14 mouse cellular contexts compared by ENCODE assay signal in genomic region chr5:111225306-111225705, GRCm38 (mm10).
A peak's percentile ranks its signal among the peaks of the same experiment; 100 is the strongest.
DNase-seq lines count a peak whose midpoint lies in the region; ATAC-seq and TF ChIP-seq lines count a peak whose summit lies in the region.
"Had no signal": no experiment of that assay in that cellular context is flagged by ENCODE, and none has a peak within 500 bp of the region (broad histone marks: within the 10 kb centered on the region; RNA-seq: fewer than 3 reads in every experiment).

No protein-coding gene starts in this region.

- H3K4me2 ChIP-seq in heart, embryonic 12.5 days, result no peak overlapping the region
- H3K4me2 ChIP-seq in midbrain, embryonic 13.5 days (replicated peaks), result no peak overlapping the region
- H3K4me2 ChIP-seq in midbrain, postnatal 0 days (ENCODE audit: low read depth, low read length, poor library complexity, severe bottlenecking), result no peak overlapping the region
- H3K4me2 ChIP-seq in hindbrain, embryonic 14.5 days (replicated peaks), result no peak overlapping the region
- H3K4me2 ChIP-seq in neural tube, embryonic 15.5 days, result no peak overlapping the region
- H3K4me2 ChIP-seq: lung, embryonic 14.5 days had no signal

- no peak for TF ChIP-seq CTCF in midbrain, postnatal 0 days (IDR thresholded peaks at IDR 0.05)

- H3K27ac ChIP-seq in heart, embryonic 12.5 days (ENCODE audit: poor library complexity, severe bottlenecking), result peak overlapping the region; percentile 33; the same call in 1 of the 2 replicates
- 0 out of 2 replicates have a peak overlapping the region, but pooled peaks have one; percentile 15 for H3K27ac ChIP-seq in midbrain, embryonic 13.5 days
- no peak overlapping the region for H3K27ac ChIP-seq in midbrain, postnatal 0 days (ENCODE audit: low read depth, low read length)
- H3K27ac ChIP-seq in hindbrain, embryonic 14.5 days, result peak overlapping the region; percentile 65
- peak overlapping the region; percentile 43 for H3K27ac ChIP-seq in neural tube, embryonic 15.5 days (replicated peaks)

- peaks cover 72% of the 10 kb centered on the region for H3K4me1 ChIP-seq in heart, embryonic 12.5 days (replicated peaks)
- peaks cover 79% of the 10 kb centered on the region for H3K4me1 ChIP-seq in midbrain, embryonic 13.5 days (replicated peaks)
- peaks cover 18% of the 10 kb centered on the region; the same call in 1 of the 2 replicates for H3K4me1 ChIP-seq in midbrain, postnatal 0 days (ENCODE audit: insufficient read depth, low read length)
- peaks cover 54% of the 10 kb centered on the region for H3K4me1 ChIP-seq in hindbrain, embryonic 14.5 days (replicated peaks; ENCODE audit: control insufficient read depth, insufficient read depth, low read length)
- H3K4me1 ChIP-seq in neural tube, embryonic 15.5 days, result peaks cover 73% of the 10 kb centered on the region

- WGBS in heart, embryonic 12.5 days, result 60% methylated on average over 11 of the region's 11 CpGs
- 86% methylated on average over 11 of the region's 11 CpGs for WGBS in midbrain, embryonic 13.5 days
- 82% methylated on average over 11 of the region's 11 CpGs for WGBS in midbrain, postnatal 0 days
- WGBS in hindbrain, embryonic 14.5 days, result 56% methylated on average over 11 of the region's 11 CpGs
- WGBS in neural tube, embryonic 15.5 days, result 41% methylated on average over 11 of the region's 11 CpGs

- intact Hi-C loops in heart, postnatal 14 days (cut with DNase I), result no loop called here

- no peaks in the 10 kb centered on the region for H3K27me3 ChIP-seq in heart, embryonic 12.5 days (replicated peaks)
- H3K27me3 ChIP-seq in midbrain, embryonic 13.5 days, result peaks cover 18% of the 10 kb centered on the region
- H3K27me3 ChIP-seq in midbrain, postnatal 0 days (ENCODE audit: insufficient read depth, low read length), result no peaks in the 10 kb centered on the region
- no peaks in the 10 kb centered on the region for H3K27me3 ChIP-seq in hindbrain, embryonic 14.5 days (ENCODE audit: control insufficient read depth, insufficient read depth, low read length)
- H3K27me3 ChIP-seq in neural tube, embryonic 15.5 days (replicated peaks), result no peaks in the 10 kb centered on the region

- no peaks in the 10 kb centered on the region for H3K9me3 ChIP-seq in heart, embryonic 12.5 days (replicated peaks)
- H3K9me3 ChIP-seq in midbrain, embryonic 13.5 days, result no peaks in the 10 kb centered on the region
- no peaks in the 10 kb centered on the region for H3K9me3 ChIP-seq in midbrain, postnatal 0 days (ENCODE audit: low read length)
- H3K9me3 ChIP-seq in hindbrain, embryonic 14.5 days (ENCODE audit: control insufficient read depth, low read length), result no peaks in the 10 kb centered on the region
- H3K9me3 ChIP-seq in neural tube, embryonic 15.5 days (replicated peaks), result no peaks in the 10 kb centered on the region

- H3K9ac ChIP-seq in heart, embryonic 12.5 days, result no peak overlapping the region
- 0 out of 2 replicates have a peak overlapping the region, but pooled peaks have one; percentile 7 for H3K9ac ChIP-seq in midbrain, embryonic 13.5 days (replicated peaks)
- H3K9ac ChIP-seq in midbrain, postnatal 0 days (replicated peaks; ENCODE audit: low read length, poor library complexity, severe bottlenecking), result no peak overlapping the region
- peak overlapping the region; percentile 20; the same call in 1 of the 2 replicates for H3K9ac ChIP-seq in hindbrain, embryonic 14.5 days
- H3K9ac ChIP-seq in neural tube, embryonic 15.5 days (replicated peaks), result no peak overlapping the region
- H3K9ac ChIP-seq: lung, embryonic 14.5 days had no signal

- no peak for DNase-seq in heart, postnatal 14 days
- no peak for DNase-seq in midbrain, postnatal 0 days (ENCODE audit: low spot score)
- no peak for DNase-seq in hindbrain, embryonic 14.5 days (ENCODE audit: low spot score)
- DNase-seq in embryo, embryonic 9.5 days (ENCODE audit: extremely low spot score), result no peak
- DNase-seq: adrenal gland, adult 2 months; cerebellum, adult 18-20 months; kidney, adult 8-10 months; liver; lung, embryonic 14.5 days; spleen, adult 18-20 months; thymus, postnatal 36 days had no signal

- peaks cover 24% of the 10 kb centered on the region for H3K36me3 ChIP-seq in heart, embryonic 12.5 days
- H3K36me3 ChIP-seq in midbrain, embryonic 13.5 days, result peaks cover 39% of the 10 kb centered on the region
- H3K36me3 ChIP-seq in midbrain, postnatal 0 days (ENCODE audit: insufficient read depth, low read length), result peaks cover 35% of the 10 kb centered on the region
- H3K36me3 ChIP-seq in hindbrain, embryonic 14.5 days (replicated peaks; ENCODE audit: control insufficient read depth, insufficient read depth), result peaks cover 48% of the 10 kb centered on the region
- H3K36me3 ChIP-seq in neural tube, embryonic 15.5 days, result peaks cover 29% of the 10 kb centered on the region

- H3K4me3 ChIP-seq in heart, embryonic 12.5 days, result no peak overlapping the region
- no peak overlapping the region for H3K4me3 ChIP-seq in midbrain, embryonic 13.5 days (replicated peaks)
- H3K4me3 ChIP-seq in midbrain, postnatal 0 days (ENCODE audit: low read depth, low read length), result no peak overlapping the region
- no peak overlapping the region for H3K4me3 ChIP-seq in hindbrain, embryonic 14.5 days (replicated peaks; ENCODE audit: low read length)
- H3K4me3 ChIP-seq in neural tube, embryonic 15.5 days (replicated peaks), result no peak overlapping the region

- no peak for ATAC-seq in heart, embryonic 12.5 days (ENCODE audit: insufficient number of reproducible peaks, low FRiP score)
- ATAC-seq in midbrain, embryonic 13.5 days, result no peak
- no peak for ATAC-seq in midbrain, postnatal 0 days (ENCODE audit: low FRiP score)
- no peak for ATAC-seq in hindbrain, embryonic 14.5 days (ENCODE audit: low FRiP score)
- ATAC-seq in neural tube, embryonic 15.5 days (ENCODE audit: low FRiP score), result no peak

Comparison
In these comparisons a context has a peak if more than half of its experiments do, and no peak if none do; other contexts are left out.
1. H3K9ac ChIP-seq: peak in midbrain, embryonic 13.5 days (single experiment) and hindbrain, embryonic 14.5 days (single experiment); none in heart, embryonic 12.5 days (single experiment), midbrain, postnatal 0 days (single experiment) and neural tube, embryonic 15.5 days (single experiment).